Mouse (Mus musculus): ENCODE results near the gene Cdsn. TPM values are rescaled to one million over a fixed set of nuclear protein-coding genes. Genes with fewer than 3 reads are reported as not detected.

Gene Cdsn
- polyA plus RNA-seq (2012; rRNA removed) = 0.01 TPM in 1 of 2 replicates, not detected in the other

GRCm38 (mm10) chr17:35551881-35552414 lies at the start of gene Cdsn:
Gene Cdsn (plus strand): TSS chr17:35552128.

GRCm38 (mm10) chr17:35505776-35506175 lies 46.2 kb upstream of the Cdsn start, which contains the start of gene Pou5f1:
Gene Pou5f1 (plus strand): TSS chr17:35506018.

GRCm38 (mm10) chr17:35516652-35517500 lies 35.1 kb upstream of the Cdsn start, which contains the start of the genes Tcf19 and Cchcr1:
Gene Tcf19 (minus strand): TSS chr17:35516824.
Gene Cchcr1 (plus strand): TSS chr17:35517100.

GRCm38 (mm10) chr17:35532901-35533300 lies 19.0 kb upstream of the Cdsn start, which contains the start of gene Psors1c2:
Gene Psors1c2 (plus strand): TSS chr17:35533201.

GRCm38 (mm10) chr17:35567150-35567549 lies 15.2 kb downstream of the Cdsn start, which contains the start of gene 2300002M23Rik:
Gene 2300002M23Rik (plus strand): TSS chr17:35567450.

GRCm38 (mm10) chr17:35601249-35601648 lies 49.3 kb downstream of the Cdsn start, which contains the start of gene Sfta2:
Gene Sfta2 (plus strand): TSS chr17:35601549.

Other genes with a start within 250 kb of the Cdsn start
- 0.06 TPM in 2 replicates for gene H2-Q1, start 231.7 kb upstream of the Cdsn start, polyA plus RNA-seq (2012; rRNA removed)
- gene H2-Q2, start 209.9 kb upstream of the Cdsn start, polyA plus RNA-seq (2012; rRNA removed) = 2.3 and 3.8 TPM in 2 replicates
- gene H2-Q4, start 172.5 kb upstream of the Cdsn start, polyA plus RNA-seq (2012; rRNA removed) = 18.2 and 23.7 TPM in 2 replicates
- 10.0 and 14.3 TPM in 2 replicates for gene H2-Q6, start 127.3 kb upstream of the Cdsn start, polyA plus RNA-seq (2012; rRNA removed)
- gene H2-Q7, start 113.0 kb upstream of the Cdsn start, polyA plus RNA-seq (2012; rRNA removed) = 10.8 and 12.6 TPM in 2 replicates
- gene H2-Q10, start 82.0 kb upstream of the Cdsn start, polyA plus RNA-seq (2012; rRNA removed) = 479 and 528 TPM in 2 replicates
- not detected in 2 replicates for gene Pou5f1, start 46.1 kb upstream of the Cdsn start, polyA plus RNA-seq (2012; rRNA removed)
- gene Tcf19, start 35.3 kb upstream of the Cdsn start, polyA plus RNA-seq (2012; rRNA removed) = 18.0 and 19.9 TPM in 2 replicates
- 5.5 and 6.6 TPM in 2 replicates for gene Cchcr1, start 35.0 kb upstream of the Cdsn start, polyA plus RNA-seq (2012; rRNA removed)
- 0.06 and 0.12 TPM in 2 replicates for gene Psors1c2, start 18.9 kb upstream of the Cdsn start, polyA plus RNA-seq (2012; rRNA removed)
- not detected in 2 replicates for gene 2300002M23Rik, start 15.3 kb downstream of the Cdsn start, polyA plus RNA-seq (2012; rRNA removed)
- gene Sfta2, start 49.4 kb downstream of the Cdsn start, polyA plus RNA-seq (2012; rRNA removed) = not detected in 2 replicates
- not detected in 2 replicates for gene Gm9573, start 74.5 kb downstream of the Cdsn start, polyA plus RNA-seq (2012; rRNA removed)
- gene Mucl3, start 91.6 kb downstream of the Cdsn start, polyA plus RNA-seq (2012; rRNA removed) = 0.01 TPM in 2 replicates
- 6.9 and 8.3 TPM in 2 replicates for gene Vars2, start 115.5 kb downstream of the Cdsn start, polyA plus RNA-seq (2012; rRNA removed)
- 14.3 and 15.4 TPM in 2 replicates for gene Gtf2h4, start 121.6 kb downstream of the Cdsn start, polyA plus RNA-seq (2012; rRNA removed)
- 2.2 TPM in 2 replicates for gene Ddr1, start 152.5 kb downstream of the Cdsn start, polyA plus RNA-seq (2012; rRNA removed)